Mouse (Mus musculus) gastrocnemius, adult 8-10 months (tissue): ENCODE results near the gene Sost. TPM values are rescaled to one million over a fixed set of nuclear protein-coding genes. Genes with fewer than 3 reads are reported as not detected.
"Not testable (repeated sequence)": the region's sequence is repeated elsewhere in the genome, so short reads cannot be mapped to it uniquely, and the experiment has no call there.

Experiments
- DNase-seq, 2 experiments: peaks; one replicate each; pipeline ENCODE4 v3.0.0; 2022; ENCODE audit warnings: low spot score in 2 of 2
- total RNA-seq, 4 experiments: library from RNA; stranded (reverse); gene quantifications; 2 replicates each; pipeline ENCODE4 v1.2.4; 2022

The Sost gene
- total RNA-seq, result not detected

GRCm38 (mm10) chr11:101966965-101967614, at the start of gene Sost:
Gene Sost, minus strand, starts transcription at chr11:101967015.
- DNase-seq, result no peak

GRCm38 (mm10) chr11:102016136-102016535, 49.3 kb upstream of the Sost start:
- peak in 1 of 2 experiments; percentile 33 for DNase-seq

DNA sequence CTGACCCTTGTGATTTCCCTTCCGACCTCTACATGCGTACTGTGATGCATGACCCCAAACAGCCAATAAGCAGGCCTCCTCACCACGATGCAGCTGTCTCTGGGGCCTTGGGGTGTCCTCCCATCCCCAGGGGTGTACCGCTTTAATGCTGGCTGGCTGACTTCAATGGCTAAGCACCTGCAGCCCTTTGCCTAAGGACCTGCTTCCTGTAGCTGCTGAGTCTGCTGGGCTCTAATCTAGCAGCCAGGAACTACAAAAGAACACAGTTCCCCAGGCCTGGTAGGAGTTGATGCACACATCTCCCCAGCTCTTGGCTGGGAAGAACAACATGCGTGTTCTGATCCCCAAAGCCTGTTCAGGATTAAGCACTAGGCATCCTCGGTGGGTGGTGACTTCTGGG, 48.7 kb upstream of the Sost start:
- no peak for DNase-seq

- DNase-seq, result no peak
Measured at GRCm38 (mm10) chr11:102013201-102013600, 46.4 kb upstream of the Sost start.

DNA sequence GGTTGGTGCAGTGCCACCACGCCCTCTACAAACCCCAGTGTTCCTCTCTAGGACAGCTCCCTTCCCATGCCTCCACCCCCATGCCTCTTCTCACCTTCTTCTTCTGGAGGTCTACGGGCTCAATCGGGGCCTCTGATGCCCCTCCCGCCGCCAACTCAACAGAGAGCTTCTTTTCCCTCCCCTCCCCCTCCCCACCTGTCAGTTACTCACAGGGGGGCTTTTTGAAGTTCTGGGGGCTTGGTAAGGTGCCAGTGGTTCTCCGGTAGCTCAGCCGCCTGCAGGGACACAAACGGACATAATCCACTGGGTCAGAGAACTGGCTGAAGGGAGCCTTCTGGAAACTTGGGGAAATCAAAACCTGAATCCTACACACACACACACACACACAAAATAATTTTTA, 44.7 kb upstream of the Sost start:
- DNase-seq, result no peak

- no peak for DNase-seq
Measured at GRCm38 (mm10) chr11:102010140-102010539, 43.3 kb upstream of the Sost start.

DNA sequence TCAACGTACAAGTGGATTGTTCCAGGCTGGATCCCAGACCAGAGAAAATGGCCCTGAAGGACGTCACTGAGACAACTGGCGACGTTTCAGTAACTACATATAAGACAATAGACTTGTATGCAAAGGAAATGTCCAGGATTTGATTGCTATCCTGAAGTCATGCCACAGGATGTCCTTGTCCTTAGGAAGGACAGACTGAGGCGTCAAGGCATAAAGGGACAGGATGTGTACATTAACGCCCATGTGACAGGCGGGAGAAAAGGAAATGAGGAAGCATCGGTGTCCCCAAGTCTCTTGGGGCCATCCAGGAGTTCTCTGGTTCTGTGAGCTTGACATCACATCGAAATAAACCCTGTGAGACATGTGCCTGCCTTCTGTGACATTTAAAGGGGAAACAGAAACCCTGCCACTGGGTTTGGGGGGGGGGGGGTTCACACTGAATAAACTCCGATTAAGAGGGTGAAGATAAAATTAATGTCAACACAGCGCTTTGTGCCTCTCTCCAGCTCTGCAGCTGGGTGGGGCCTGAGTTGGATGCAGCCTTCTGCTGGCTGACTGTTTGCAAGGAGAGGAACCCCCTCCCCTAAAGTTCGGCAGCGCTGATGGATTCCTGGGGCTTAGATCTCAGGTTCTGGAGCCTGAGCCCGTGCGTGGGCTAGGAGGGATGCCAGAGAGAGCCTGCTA, 42.3 kb upstream of the Sost start:
- DNase-seq, result no peak

DNA sequence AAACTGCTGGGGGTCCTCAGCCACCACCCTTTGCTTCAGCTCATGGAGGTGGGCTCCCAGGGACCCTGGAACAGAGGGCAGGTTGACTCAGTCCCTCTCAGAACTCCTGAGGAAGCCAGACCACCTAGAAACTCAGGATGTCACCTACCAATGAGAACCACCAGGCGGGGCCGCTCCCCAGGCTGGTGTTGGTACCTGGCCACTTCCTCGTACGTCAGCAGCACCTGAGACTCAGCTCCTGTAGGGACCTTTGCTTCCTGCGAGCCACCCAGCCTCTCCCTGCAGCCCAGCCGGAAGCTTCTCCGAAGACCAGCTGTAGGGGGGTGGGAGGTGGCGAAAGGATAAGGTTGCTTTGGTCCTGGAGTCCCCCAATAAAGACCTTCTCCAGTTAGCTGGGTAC, 41.6 kb upstream of the Sost start:
- no peak for DNase-seq

DNA sequence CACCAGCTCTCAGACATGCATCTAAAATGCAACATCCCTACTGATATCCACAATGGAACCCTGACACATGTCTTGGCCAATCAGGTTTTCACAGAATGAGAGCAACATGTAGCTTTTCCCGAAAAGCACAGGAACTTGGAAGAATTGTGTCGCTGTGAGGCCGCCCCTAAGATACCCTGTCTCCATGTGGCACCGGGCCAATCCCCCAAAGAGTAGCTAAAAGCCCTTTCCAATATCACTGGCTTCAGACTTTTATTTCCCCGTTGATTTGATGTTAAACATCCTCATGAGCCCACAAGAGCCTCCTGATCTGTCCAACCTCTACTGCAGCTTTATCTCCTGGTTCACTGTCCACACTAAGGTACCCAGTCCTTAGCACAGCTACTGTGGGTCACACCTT, 39.9 kb upstream of the Sost start:
- no peak for DNase-seq

GRCm38 (mm10) chr11:102006271-102006670, 39.5 kb upstream of the Sost start:
- DNase-seq, result no peak

DNA sequence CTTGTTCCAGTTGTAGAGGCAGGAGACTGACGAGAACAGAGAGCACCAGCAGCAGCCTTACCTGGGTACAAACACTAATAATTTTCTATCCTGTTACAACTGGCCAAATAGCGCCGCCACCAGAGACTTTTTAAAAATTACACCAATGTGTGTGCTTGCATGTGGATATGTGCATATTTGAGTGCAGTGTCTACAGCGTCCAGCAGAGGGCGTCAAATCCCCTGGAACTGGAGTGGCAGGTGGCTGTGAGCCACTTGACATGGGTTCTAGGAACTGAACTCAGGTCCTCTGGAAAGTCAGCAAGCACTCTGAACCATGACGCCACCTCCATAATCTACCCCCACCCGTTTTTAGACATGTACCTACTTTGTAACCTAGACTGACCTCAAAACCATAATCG, 37.4 kb upstream of the Sost start:
- DNase-seq, result no peak

- peak in 1 of 2 experiments; percentile 28 for DNase-seq
Measured at GRCm38 (mm10) chr11:101999466-101999865, 32.7 kb upstream of the Sost start.

- DNase-seq, result no peak
Measured at GRCm38 (mm10) chr11:101998258-101998657, 31.4 kb upstream of the Sost start.

DNA sequence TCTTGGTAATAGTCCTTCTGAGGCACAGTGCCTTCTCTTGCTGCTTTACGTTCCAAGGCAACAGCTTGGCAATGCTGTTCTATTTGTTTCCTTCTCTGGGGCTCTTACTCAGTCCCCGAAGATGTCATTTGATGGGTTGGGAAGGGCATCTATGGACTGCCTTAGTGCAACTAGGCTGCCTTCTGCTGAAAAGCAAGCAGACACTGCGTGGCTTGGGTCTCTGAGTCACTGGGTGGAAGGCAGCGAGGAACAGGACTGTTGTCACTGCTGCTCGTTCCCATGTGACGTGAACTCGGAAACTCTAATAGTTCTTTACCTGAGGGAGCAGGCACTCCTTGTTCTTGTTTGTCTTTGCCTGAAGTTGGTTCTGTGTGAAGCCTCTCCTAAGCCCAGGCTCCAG, 29.1 kb upstream of the Sost start:
- DNase-seq, result no peak

DNA sequence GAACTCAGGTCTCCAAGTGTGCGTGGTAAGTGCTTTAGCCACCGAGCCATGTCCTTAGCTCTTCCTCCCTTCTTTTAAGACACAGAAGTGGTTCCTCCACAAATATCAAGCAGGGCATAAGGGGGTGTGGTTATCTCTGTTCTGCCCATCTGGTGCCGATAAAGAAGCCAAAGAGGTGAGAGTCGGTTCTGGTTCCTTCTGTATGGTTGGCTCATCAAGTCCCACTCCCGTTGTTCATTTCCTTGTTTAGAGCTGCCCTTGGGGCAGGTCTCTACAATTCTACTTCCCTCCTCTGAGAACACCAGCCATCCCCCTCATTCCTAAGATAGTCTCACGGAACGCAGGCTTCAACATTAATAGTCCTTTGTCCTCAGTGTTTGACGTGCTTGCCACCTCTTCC, 27.3 kb upstream of the Sost start:
- no peak for DNase-seq

GRCm38 (mm10) chr11:101992411-101992810, 25.6 kb upstream of the Sost start:
- no peak for DNase-seq

- no peak for DNase-seq
Measured at GRCm38 (mm10) chr11:101991813-101992212, 25.0 kb upstream of the Sost start.

GRCm38 (mm10) chr11:101990244-101990643, 23.4 kb upstream of the Sost start:
- no peak for DNase-seq

GRCm38 (mm10) chr11:101986913-101987312, 20.1 kb upstream of the Sost start, which contains the start of gene Dusp3:
Gene Dusp3, minus strand, starts transcription at chr11:101987013.
- no peak for DNase-seq

- DNase-seq, result peak; percentile 83 to 86
Measured at GRCm38 (mm10) chr11:101985990-101986389, 19.2 kb upstream of the Sost start.

DNA sequence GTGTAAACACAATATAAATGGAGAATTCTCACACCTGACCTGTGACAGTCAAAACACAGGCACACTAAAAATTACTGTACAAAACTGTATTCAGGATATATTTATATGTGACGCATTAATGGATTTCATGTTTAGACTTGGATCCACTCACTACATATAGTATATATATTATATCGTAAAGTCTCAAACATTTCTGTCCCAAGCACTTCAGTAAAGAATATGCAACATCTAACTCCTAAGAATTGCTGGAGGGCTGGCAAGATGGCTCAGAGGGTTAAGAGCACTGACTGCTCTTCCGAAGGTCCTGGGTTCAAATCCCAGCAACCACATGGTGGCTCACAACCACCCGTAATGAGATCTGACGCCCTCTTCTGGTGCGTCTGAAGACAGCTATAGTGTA, 18.6 kb upstream of the Sost start:
- not testable (repeated sequence) for DNase-seq

DNA sequence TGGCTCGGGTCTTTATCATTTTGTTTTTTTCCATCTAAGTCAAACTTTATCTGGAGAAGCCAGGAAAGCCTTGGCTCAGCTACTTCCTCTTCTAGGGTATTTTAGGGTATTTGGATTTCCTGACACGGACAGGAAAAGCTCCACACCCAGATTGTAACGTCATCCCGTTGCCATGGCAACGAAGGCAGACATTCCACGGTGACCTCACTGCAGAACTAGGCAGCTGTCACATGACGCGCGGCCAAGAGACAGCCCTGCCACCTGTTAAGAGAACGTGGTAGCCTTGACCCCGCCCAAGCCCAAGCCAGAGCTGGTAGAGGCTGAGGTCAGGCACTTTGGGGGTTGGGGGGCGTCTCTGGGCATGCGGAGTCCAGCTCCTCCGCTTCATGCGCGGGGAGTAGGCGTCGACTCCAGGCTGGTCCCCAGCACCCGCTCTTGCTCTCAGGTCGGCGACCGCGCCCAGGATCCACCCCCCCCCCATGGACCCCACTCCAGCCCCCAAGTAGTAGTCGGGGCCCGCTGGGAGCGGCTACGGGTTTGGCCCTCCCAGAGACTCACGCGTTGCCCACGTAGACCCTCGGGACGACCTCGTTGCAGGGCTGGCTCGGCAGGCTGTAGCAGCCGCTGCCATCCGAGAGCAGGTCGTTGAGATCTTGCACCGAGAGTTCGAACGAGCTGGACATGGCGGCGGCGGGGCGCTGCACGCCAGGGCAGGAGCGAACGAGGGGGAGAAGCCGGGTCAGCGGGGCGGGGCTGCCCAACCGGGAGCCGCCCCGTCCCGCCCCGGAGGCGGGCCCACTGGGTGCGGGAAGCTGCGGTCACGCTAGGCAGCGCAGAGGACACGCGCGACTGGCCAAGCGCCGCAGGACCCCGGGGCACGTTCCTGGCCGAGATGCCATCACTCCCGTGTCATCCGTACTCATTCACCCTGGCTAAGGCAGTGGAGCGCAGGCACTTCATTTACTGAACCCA, 17.5 kb upstream of the Sost start, which contains the start of gene Cfap97d1:
TSS of gene Cfap97d1 (plus strand) at position 226 of the 972 bp plus-strand sequence.
- peak; percentile 97 for DNase-seq
